Mouse (Mus musculus): ENCODE measurements at regions not wholly inside any gene's neighbourhood (a gene's known extent, or its start where the extent isn't known, plus 50 kb on each side); places are given as distances from the start of the nearest gene placed in this dataset.

DNA sequence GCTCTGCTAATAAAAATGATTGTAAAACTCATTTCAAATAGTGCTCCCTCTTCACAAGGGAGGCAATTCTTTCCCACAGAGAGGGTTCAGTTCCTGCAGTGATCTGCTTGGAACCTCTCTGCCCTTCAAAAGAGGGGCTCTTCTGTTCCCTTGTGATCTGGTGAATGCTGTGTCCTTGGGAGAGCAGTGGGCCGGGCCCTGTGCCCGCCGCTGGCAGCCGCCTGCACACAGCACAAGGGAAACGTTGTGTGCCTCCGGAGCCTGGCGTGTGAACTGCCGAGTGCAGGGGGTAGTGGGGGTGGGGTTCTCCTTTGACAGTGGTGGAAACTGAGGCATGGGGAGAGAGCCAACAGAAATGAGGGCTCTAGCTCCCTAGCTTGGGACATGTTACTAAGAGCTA, 54.4 kb upstream of the Csrp1 start:
- no peak for DNase-seq (ENCODE audit: low read depth, low spot score)

- peak; percentile 30 for DNase-seq (ENCODE audit: low read depth, low spot score)
Observed at GRCm38 (mm10) chr1:135668331-135668730, 51.5 kb upstream of the Csrp1 start.

DNA sequence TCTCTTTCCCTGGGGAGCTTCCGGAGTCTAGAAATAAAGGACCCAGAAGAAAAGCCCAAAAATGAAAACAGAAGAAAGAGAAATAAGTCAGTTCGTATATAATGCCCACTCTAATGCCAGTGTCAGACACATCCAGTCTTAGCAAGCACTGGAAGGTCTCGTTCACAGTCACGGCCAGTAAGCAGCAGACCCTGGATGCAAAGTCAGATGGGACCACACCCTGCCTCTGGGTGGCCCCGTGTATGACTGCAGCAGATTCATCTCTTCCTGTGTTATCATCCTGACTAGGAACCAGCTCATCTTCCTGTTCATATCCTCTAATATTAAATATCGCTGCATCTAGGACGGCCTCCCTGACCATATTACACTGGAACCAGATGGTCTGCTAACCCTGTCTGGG, 50.9 kb upstream of the Csrp1 start:
- no peak for DNase-seq (ENCODE audit: low read depth, low spot score)

GRCm38 (mm10) chr1:135669803-135670202, 50.1 kb upstream of the Csrp1 start:
- no peak for DNase-seq (ENCODE audit: low read depth, low spot score)
